Mouse (Mus musculus): ENCODE results near the gene Ugt8a.

Gene Ugt8a

GRCm38 (mm10) chr3:125938092-125938755 is at the start of gene Ugt8a:
Gene Ugt8a, minus strand, starts transcription at chr3:125938619.
- DNase-seq: peak; percentile 87

GRCm38 (mm10) chr3:125986639-125987038 is 48.2 kb upstream of the Ugt8a start:
- no peak for DNase-seq

- no peak for DNase-seq
Measured at GRCm38 (mm10) chr3:125983707-125984420, 45.4 kb upstream of the Ugt8a start.

- DNase-seq: no peak
Measured at GRCm38 (mm10) chr3:125979475-125979874, 41.1 kb upstream of the Ugt8a start.

- no peak for DNase-seq
Measured at GRCm38 (mm10) chr3:125975899-125976298, 37.5 kb upstream of the Ugt8a start.

GRCm38 (mm10) chr3:125969458-125969857 is 31.0 kb upstream of the Ugt8a start:
- no peak for DNase-seq

- peak; percentile 71 for DNase-seq
Measured at GRCm38 (mm10) chr3:125956196-125956885, 17.9 kb upstream of the Ugt8a start.

- DNase-seq: no peak
Measured at GRCm38 (mm10) chr3:125954881-125955280, 16.5 kb upstream of the Ugt8a start.

- no peak for DNase-seq
Measured at GRCm38 (mm10) chr3:125940811-125941210, 2.4 kb upstream of the Ugt8a start.

- no peak for DNase-seq
Measured at GRCm38 (mm10) chr3:125938756-125939109, 314 bp upstream of the Ugt8a start.

- DNase-seq: no peak
Measured at GRCm38 (mm10) chr3:125937536-125938091, 805 bp downstream of the Ugt8a start.

- no peak for DNase-seq
Measured at GRCm38 (mm10) chr3:125935796-125936195, 2.6 kb downstream of the Ugt8a start.

- DNase-seq: no peak
Measured at GRCm38 (mm10) chr3:125932594-125933237, 5.7 kb downstream of the Ugt8a start.

- no peak for DNase-seq
Measured at GRCm38 (mm10) chr3:125931059-125931458, 7.4 kb downstream of the Ugt8a start.

- DNase-seq: no peak
Measured at GRCm38 (mm10) chr3:125920876-125921275, 17.5 kb downstream of the Ugt8a start.

- DNase-seq: peak; percentile 7
Measured at GRCm38 (mm10) chr3:125898976-125899375, 39.4 kb downstream of the Ugt8a start.

GRCm38 (mm10) chr3:125887109-125887508 is 51.3 kb downstream of the Ugt8a start:
- no peak for DNase-seq

- no peak for DNase-seq
Measured at GRCm38 (mm10) chr3:125884879-125885278, 53.5 kb downstream of the Ugt8a start.

- no peak for DNase-seq
Measured at GRCm38 (mm10) chr3:125884423-125884822, 54.0 kb downstream of the Ugt8a start.

- DNase-seq: no peak
Measured at GRCm38 (mm10) chr3:125883009-125883408, 55.4 kb downstream of the Ugt8a start.

- peak; percentile 10 for DNase-seq
Measured at GRCm38 (mm10) chr3:125881835-125882234, 56.6 kb downstream of the Ugt8a start.

- no peak for DNase-seq
Measured at GRCm38 (mm10) chr3:125874371-125874770, 64.0 kb downstream of the Ugt8a start.

- no peak for DNase-seq
Measured at GRCm38 (mm10) chr3:125869873-125870272, 68.5 kb downstream of the Ugt8a start.
